Mouse (Mus musculus) liver, postnatal 0 days (tissue): ENCODE results near the gene Cenpt.

Source experiments
- CTCF ChIP-seq: sonication (generic); IDR thresholded peaks from 2 replicates; pipeline ENCODE4 v1.5.1; 2016; ENCODE audit warnings: antibody characterized with exemption, low read depth
- EP300 ChIP-seq: IDR thresholded peaks from 2 replicates; pipeline ENCODE4 v1.6.1; 2016; ENCODE audit warnings: antibody characterized with exemption, low read depth, mild to moderate bottlenecking

DNA sequence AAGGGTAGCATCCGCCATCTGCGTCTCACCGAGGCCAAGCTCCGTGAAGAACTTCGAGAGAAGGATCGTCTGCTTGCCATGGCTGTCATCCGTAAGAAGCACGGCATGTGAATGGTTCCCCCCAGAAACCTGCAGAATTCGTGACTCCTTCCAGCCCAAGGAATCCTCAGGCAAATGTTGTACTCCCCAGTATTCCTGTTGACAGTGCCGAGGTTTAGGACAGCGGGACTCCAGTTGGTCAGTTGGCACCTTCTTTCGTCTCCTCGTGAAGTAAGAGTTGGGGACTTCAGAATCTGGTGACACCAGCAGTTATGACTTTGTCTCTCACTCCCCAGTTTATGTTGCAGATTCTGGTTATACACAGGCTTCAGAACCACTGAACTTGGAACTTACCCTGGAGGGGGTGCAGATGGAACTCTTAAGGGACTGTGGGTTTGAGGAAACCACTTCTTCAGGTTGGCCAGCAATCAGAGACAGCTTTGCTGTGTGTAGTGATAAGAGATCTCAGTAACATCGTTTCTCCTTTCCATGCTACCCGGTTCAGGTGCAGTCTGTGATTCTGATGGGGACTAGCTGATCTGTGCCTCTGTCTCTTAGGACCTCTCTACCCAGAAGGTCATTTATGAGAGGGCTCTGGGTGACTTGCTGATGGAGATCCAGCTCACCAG is 3.2 kb upstream of the Cenpt start:
- TF ChIP-seq CTCF: no peak
- TF ChIP-seq EP300: no peak
